Comparison of ENCODE assay signal across 8 mouse cellular contexts in the genomic region with DNA sequence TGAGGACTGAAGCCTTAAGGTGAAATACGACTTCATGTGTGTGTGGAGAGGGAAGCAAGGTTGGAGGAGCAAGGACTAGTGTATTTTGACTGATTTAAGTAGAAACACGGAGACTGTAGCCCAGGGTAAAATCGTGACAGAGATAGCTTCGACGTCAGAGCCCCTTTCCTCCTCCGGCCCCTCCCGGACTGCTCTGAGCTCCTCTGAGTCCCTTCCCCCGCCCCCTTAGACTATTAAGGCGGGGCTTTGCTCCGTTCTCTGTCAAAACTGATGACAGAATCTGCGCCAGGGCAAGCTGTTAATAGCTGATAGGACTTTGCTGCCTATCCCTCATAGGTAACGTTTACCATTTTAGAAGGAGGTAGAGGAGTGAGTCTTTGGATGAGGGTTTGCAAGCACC.
DNase-seq lines count a peak whose midpoint lies in the region; ATAC-seq and TF ChIP-seq lines count a peak whose summit lies in the region.

No protein-coding gene starts in this region.

- no peak for TF ChIP-seq CTCF in forebrain, postnatal 0 days (IDR thresholded peaks at IDR 0.05; ENCODE audit: low read depth)
- no peak for TF ChIP-seq CTCF in olfactory bulb, adult 2 months (IDR thresholded peaks at IDR 0.05; ENCODE audit: insufficient read depth, low read depth, low read length)

- no peak overlapping the region for H3K9ac ChIP-seq in forebrain, embryonic 11.5 days (ENCODE audit: low read length)
- no peak overlapping the region for H3K9ac ChIP-seq in liver, embryonic 12.5 days
- no peak overlapping the region for H3K9ac ChIP-seq in forebrain, postnatal 0 days

- H3K4me3 ChIP-seq in forebrain, embryonic 11.5 days (ENCODE audit: low read depth, low read length), result no peak overlapping the region
- H3K4me3 ChIP-seq in forebrain, embryonic 10.5 days, result no peak overlapping the region
- H3K4me3 ChIP-seq in liver, embryonic 12.5 days, result no peak overlapping the region
- no peak overlapping the region; the same call in 1 of the 2 replicates for H3K4me3 ChIP-seq in forebrain, postnatal 0 days (ENCODE audit: low read depth, low read length)
- H3K4me3 ChIP-seq in olfactory bulb, adult 2 months (ENCODE audit: insufficient read depth, low read depth, low read length), result peak overlapping the region; percentile 10

- 0 out of 2 replicates have a peak overlapping the region, but pooled peaks have one; percentile 11 for H3K4me2 ChIP-seq in forebrain, embryonic 11.5 days (ENCODE audit: low read depth, low read length, severe bottlenecking)
- no peak overlapping the region for H3K4me2 ChIP-seq in liver, embryonic 12.5 days
- H3K4me2 ChIP-seq in forebrain, postnatal 0 days (ENCODE audit: low read depth), result peak overlapping the region; percentile 26

- WGBS in forebrain, embryonic 11.5 days, result 24% methylated on average over 12 of the region's 12 CpGs
- 17% methylated on average over 12 of the region's 12 CpGs for WGBS in forebrain, embryonic 10.5 days
- WGBS in liver, embryonic 12.5 days (ENCODE audit: insufficient replicate concordance), result 7% methylated on average over 12 of the region's 12 CpGs
- WGBS in forebrain, postnatal 0 days, result 33% methylated on average over 12 of the region's 12 CpGs
- 18% methylated on average over 12 of the region's 12 CpGs for WGBS in olfactory bulb, adult 2 months

- H3K4me1 ChIP-seq in forebrain, embryonic 11.5 days (replicated peaks; ENCODE audit: control insufficient read depth, insufficient read depth, low read length), result no peaks in the 10 kb centered on the region
- peaks cover 15% of the 10 kb centered on the region; the same call in 1 of the 2 replicates for H3K4me1 ChIP-seq in forebrain, embryonic 10.5 days
- no peaks in the 10 kb centered on the region for H3K4me1 ChIP-seq in liver, embryonic 12.5 days
- H3K4me1 ChIP-seq in forebrain, postnatal 0 days (ENCODE audit: insufficient read depth), result no peaks in the 10 kb centered on the region
- H3K4me1 ChIP-seq in olfactory bulb, adult 2 months (ENCODE audit: control insufficient read depth, insufficient read depth, low read length), result 0 out of 2 replicates have a peak, but pooled peaks cover 9% of the 10 kb centered on the region

- no peak for TF ChIP-seq POLR2A in olfactory bulb, adult 2 months (IDR thresholded peaks at IDR 0.05; ENCODE audit: insufficient read depth, low read depth, low read length)

- H3K27ac ChIP-seq in forebrain, embryonic 11.5 days (ENCODE audit: low read depth, low read length), result no peak overlapping the region
- H3K27ac ChIP-seq in forebrain, embryonic 10.5 days, result no peak overlapping the region
- no peak overlapping the region for H3K27ac ChIP-seq in liver, embryonic 12.5 days
- H3K27ac ChIP-seq in forebrain, postnatal 0 days (ENCODE audit: low read depth, low read length), result no peak overlapping the region
- no peak overlapping the region for H3K27ac ChIP-seq in olfactory bulb, adult 2 months (ENCODE audit: insufficient read depth, low read depth, low read length)

- H3K36me3 ChIP-seq in forebrain, embryonic 11.5 days (ENCODE audit: control insufficient read depth, insufficient read depth, low read length), result no peaks in the 10 kb centered on the region
- H3K36me3 ChIP-seq in forebrain, embryonic 10.5 days (replicated peaks), result no peaks in the 10 kb centered on the region
- H3K36me3 ChIP-seq in liver, embryonic 12.5 days, result no peaks in the 10 kb centered on the region
- H3K36me3 ChIP-seq in forebrain, postnatal 0 days (ENCODE audit: insufficient read depth), result no peaks in the 10 kb centered on the region

- H3K27me3 ChIP-seq in forebrain, embryonic 11.5 days (ENCODE audit: control insufficient read depth, insufficient read depth, low read length), result peaks cover 43% of the 10 kb centered on the region
- peaks cover 98% of the 10 kb centered on the region for H3K27me3 ChIP-seq in forebrain, embryonic 10.5 days (ENCODE audit: poor library complexity, severe bottlenecking)
- H3K27me3 ChIP-seq in liver, embryonic 12.5 days (replicated peaks), result peaks cover 73% of the 10 kb centered on the region
- H3K27me3 ChIP-seq in forebrain, postnatal 0 days (ENCODE audit: insufficient read depth, low read length), result no peaks in the 10 kb centered on the region

- H3K9me3 ChIP-seq in forebrain, embryonic 11.5 days (ENCODE audit: control insufficient read depth, low read length), result no peaks in the 10 kb centered on the region
- no peaks in the 10 kb centered on the region for H3K9me3 ChIP-seq in forebrain, embryonic 10.5 days
- no peaks in the 10 kb centered on the region for H3K9me3 ChIP-seq in liver, embryonic 12.5 days (replicated peaks)
- H3K9me3 ChIP-seq in forebrain, postnatal 0 days (ENCODE audit: low read length), result no peaks in the 10 kb centered on the region

- no peak for ATAC-seq in forebrain, embryonic 11.5 days (replicated peaks; ENCODE audit: low FRiP score)
- 0 out of 2 replicates have a peak, but pooled peaks have one; percentile 37 for ATAC-seq in liver, embryonic 12.5 days
- 0 out of 2 replicates have a peak, but pooled peaks have one; percentile 23 for ATAC-seq in forebrain, postnatal 0 days

- DNase-seq in forebrain, embryonic 11.5 days (ENCODE audit: low spot score), result no peak
- no peak for DNase-seq in forebrain, embryonic 10.5 days (ENCODE audit: extremely low spot score, low spot score)
- DNase-seq in liver, result no peak
- DNase-seq in forebrain, postnatal 0 days, result peak; percentile 21
- no peak for DNase-seq in thymus, postnatal 4 days
- no peak for DNase-seq in adrenal gland, adult 2 months
